Mouse (Mus musculus): ENCODE measurements at regions not wholly inside any gene's neighbourhood (a gene's known extent, or its start where the extent isn't known, plus 50 kb on each side); places are given as distances from the start of the nearest gene placed in this dataset.

DNA sequence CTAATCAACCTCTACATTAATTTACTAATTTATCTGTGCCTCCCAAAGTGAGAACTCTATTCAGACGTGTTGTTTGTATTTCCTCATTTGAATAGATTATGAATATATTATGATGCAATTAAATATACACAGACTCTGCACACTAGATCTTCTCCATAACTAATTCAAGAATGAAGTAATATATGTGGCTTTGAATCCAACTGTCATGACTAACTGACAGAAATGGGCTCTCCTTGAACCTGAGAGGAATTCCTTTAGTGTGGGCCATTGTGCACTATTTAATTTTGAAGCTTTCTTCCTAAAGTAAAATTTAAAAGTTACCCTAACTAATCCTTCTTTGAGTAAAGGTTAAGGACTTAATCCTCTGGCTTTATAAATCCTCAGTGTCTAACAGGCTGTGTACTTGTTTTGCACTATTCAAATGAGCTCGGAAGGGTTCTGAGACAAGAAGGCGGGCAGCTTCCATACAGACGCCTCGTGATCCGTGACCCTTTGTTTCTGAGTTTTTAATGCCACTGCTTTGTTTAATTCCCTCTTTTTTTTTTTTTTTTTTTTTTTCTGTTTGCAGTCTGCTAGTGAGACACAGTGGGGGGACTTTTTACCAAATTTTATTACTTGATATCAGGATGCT is 128.0 kb upstream of the Sox2 start:
- Histone ChIP-seq H3K36me3 (ENCODE audit: control insufficient read depth, insufficient read depth, low read length) (no peaks in the 10 kb centered on the region), H3K4me1 (ENCODE audit: control insufficient read depth in 2 of 2, insufficient read depth in 2 of 2, low read length in 2 of 2) (no peaks in the 10 kb centered on the region), H3K4me2 (ENCODE audit: low read length) (no peak overlapping the region), H3K27ac (replicated peaks in 1 of 2; ENCODE audit: control insufficient read depth in 1 of 2, insufficient read depth in 1 of 2, low read depth in 2 of 2, low read length in 2 of 2) (no peak overlapping the region), H3K9me3 (ENCODE audit: control insufficient read depth, low read length) (peaks cover 8% of the 10 kb centered on the region), H3K4me3 (ENCODE audit: control insufficient read depth in 1 of 2, insufficient read depth in 1 of 2, low read depth in 1 of 2, low read length in 2 of 2) (no peak overlapping the region), H3K27me3 (ENCODE audit: control insufficient read depth, insufficient read depth, low read length) (no peaks in the 10 kb centered on the region), H3K9ac (ENCODE audit: low read length) (no peak overlapping the region)
- WGBS, result 82% methylated on average over 6 of the region's 6 CpGs
- no peak for ATAC-seq (ENCODE audit: insufficient number of reproducible peaks, insufficient read depth, low FRiP score, low read depth)

- ATAC-seq (ENCODE audit: insufficient number of reproducible peaks, insufficient read depth, low FRiP score, low read depth), result no peak
- no peaks in the 10 kb centered on the region for H3K27me3 ChIP-seq (ENCODE audit: control insufficient read depth, insufficient read depth, low read length)
- WGBS, result 76% methylated on average over 14 of the region's 14 CpGs
- H3K4me1 ChIP-seq (ENCODE audit: control insufficient read depth in 2 of 2, insufficient read depth in 2 of 2, low read length in 2 of 2), result no peaks in the 10 kb centered on the region
- H3K4me2 ChIP-seq (ENCODE audit: low read length), result no peak overlapping the region
- H3K4me3 ChIP-seq (ENCODE audit: control insufficient read depth in 1 of 2, insufficient read depth in 1 of 2, low read depth in 1 of 2, low read length in 2 of 2), result no peak overlapping the region
- H3K27ac ChIP-seq (replicated peaks in 1 of 2; ENCODE audit: control insufficient read depth in 1 of 2, insufficient read depth in 1 of 2, low read depth in 2 of 2, low read length in 2 of 2), result no peak overlapping the region
- H3K9me3 ChIP-seq (ENCODE audit: control insufficient read depth, low read length), result peaks cover 8% of the 10 kb centered on the region
- no peaks in the 10 kb centered on the region for H3K36me3 ChIP-seq (ENCODE audit: control insufficient read depth, insufficient read depth, low read length)
- no peak overlapping the region for H3K9ac ChIP-seq (ENCODE audit: low read length)
Observed at GRCm38 (mm10) chr3:34521357-34522053, 128.7 kb upstream of the Sox2 start.

DNA sequence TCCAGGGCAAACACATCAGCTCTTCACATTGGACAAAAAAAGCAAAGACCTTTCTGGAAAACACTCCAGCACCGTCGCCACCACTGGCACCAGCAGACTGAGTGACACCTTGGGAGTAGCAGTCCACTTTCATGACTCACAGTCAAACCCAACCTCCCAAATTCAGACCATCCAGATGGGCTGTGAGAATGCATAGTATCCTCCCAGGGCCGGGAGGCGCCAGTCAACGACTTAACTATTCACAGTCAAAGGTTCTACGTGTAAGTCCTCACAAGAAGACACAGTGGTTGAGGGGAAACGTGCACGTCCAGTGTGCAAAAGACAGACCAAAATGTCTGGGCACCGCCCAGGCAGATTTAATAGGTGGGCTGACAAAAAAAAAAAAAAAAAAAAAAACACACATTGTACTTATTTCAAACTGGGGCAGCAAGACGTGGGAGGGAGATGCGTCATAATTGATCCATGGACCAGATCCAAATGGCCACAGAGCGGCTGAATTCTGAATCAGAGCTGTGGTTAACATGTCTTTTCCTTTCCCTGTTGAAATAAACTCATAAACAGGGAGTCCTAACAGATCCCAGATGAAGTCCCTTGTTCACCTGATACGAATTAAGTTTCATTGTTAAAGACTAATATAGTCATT is 137.6 kb upstream of the Sox2 start:
- peaks cover 13% of the 10 kb centered on the region; the same call in 1 of the 2 replicates for H3K9me3 ChIP-seq (ENCODE audit: control insufficient read depth, low read length)
- no peak overlapping the region for H3K4me2 ChIP-seq (ENCODE audit: low read length)
- WGBS, result 87% methylated on average over 13 of the region's 13 CpGs
- no peak overlapping the region for H3K9ac ChIP-seq (ENCODE audit: low read length)
- no peaks in the 10 kb centered on the region for H3K36me3 ChIP-seq (ENCODE audit: control insufficient read depth, insufficient read depth, low read length)
- H3K4me3 ChIP-seq (ENCODE audit: control insufficient read depth in 1 of 2, insufficient read depth in 1 of 2, low read depth in 1 of 2, low read length in 2 of 2), result no peak overlapping the region
- H3K27me3 ChIP-seq (ENCODE audit: control insufficient read depth, insufficient read depth, low read length), result no peaks in the 10 kb centered on the region
- H3K27ac ChIP-seq (replicated peaks in 1 of 2; ENCODE audit: control insufficient read depth in 1 of 2, insufficient read depth in 1 of 2, low read depth in 2 of 2, low read length in 2 of 2), result no peak overlapping the region
- no peaks in the 10 kb centered on the region for H3K4me1 ChIP-seq (ENCODE audit: control insufficient read depth in 2 of 2, insufficient read depth in 2 of 2, low read length in 2 of 2)
- no peak for ATAC-seq (ENCODE audit: insufficient number of reproducible peaks, insufficient read depth, low FRiP score, low read depth)

- Histone ChIP-seq H3K4me2 (ENCODE audit: low read length) (no peak overlapping the region), H3K9me3 (ENCODE audit: control insufficient read depth, low read length) (peaks cover 11% of the 10 kb centered on the region; the same call in 1 of the 2 replicates), H3K27ac (replicated peaks in 1 of 2; ENCODE audit: control insufficient read depth in 1 of 2, insufficient read depth in 1 of 2, low read depth in 2 of 2, low read length in 2 of 2) (no peak overlapping the region), H3K4me3 (ENCODE audit: control insufficient read depth in 1 of 2, insufficient read depth in 1 of 2, low read depth in 1 of 2, low read length in 2 of 2) (no peak overlapping the region), H3K4me1 (ENCODE audit: control insufficient read depth in 2 of 2, insufficient read depth in 2 of 2, low read length in 2 of 2) (no peaks in the 10 kb centered on the region), H3K9ac (ENCODE audit: low read length) (no peak overlapping the region), H3K27me3 (ENCODE audit: control insufficient read depth, insufficient read depth, low read length) (no peaks in the 10 kb centered on the region), H3K36me3 (ENCODE audit: control insufficient read depth, insufficient read depth, low read length) (no peaks in the 10 kb centered on the region)
- no peak for ATAC-seq (ENCODE audit: insufficient number of reproducible peaks, insufficient read depth, low FRiP score, low read depth)
- 64% methylated on average over 4 of the region's 4 CpGs for WGBS
Observed at GRCm38 (mm10) chr3:34510723-34511122, 139.5 kb upstream of the Sox2 start.

GRCm38 (mm10) chr3:34509160-34509559 is 141.0 kb upstream of the Sox2 start:
- no peaks in the 10 kb centered on the region for H3K36me3 ChIP-seq (ENCODE audit: control insufficient read depth, insufficient read depth, low read length)
- WGBS, result 43% methylated on average over 5 of the region's 5 CpGs
- no peak for ATAC-seq (ENCODE audit: insufficient number of reproducible peaks, insufficient read depth, low FRiP score, low read depth)
- H3K27me3 ChIP-seq (ENCODE audit: control insufficient read depth, insufficient read depth, low read length), result no peaks in the 10 kb centered on the region
- H3K4me2 ChIP-seq (ENCODE audit: low read length), result no peak overlapping the region
- H3K4me1 ChIP-seq (ENCODE audit: control insufficient read depth in 2 of 2, insufficient read depth in 2 of 2, low read length in 2 of 2), result no peaks in the 10 kb centered on the region
- H3K27ac ChIP-seq (replicated peaks in 1 of 2; ENCODE audit: control insufficient read depth in 1 of 2, insufficient read depth in 1 of 2, low read depth in 2 of 2, low read length in 2 of 2), result no peak overlapping the region
- H3K9me3 ChIP-seq (ENCODE audit: control insufficient read depth, low read length), result 0 out of 2 replicates have a peak, but pooled peaks cover 6% of the 10 kb centered on the region
- H3K9ac ChIP-seq (ENCODE audit: low read length), result no peak overlapping the region
- no peak overlapping the region for H3K4me3 ChIP-seq (ENCODE audit: control insufficient read depth in 1 of 2, insufficient read depth in 1 of 2, low read depth in 1 of 2, low read length in 2 of 2)

GRCm38 (mm10) chr3:34504573-34504894 is 145.7 kb upstream of the Sox2 start:
- H3K4me3 ChIP-seq (ENCODE audit: control insufficient read depth in 1 of 2, insufficient read depth in 1 of 2, low read depth in 1 of 2, low read length in 2 of 2), result no peak overlapping the region
- no peaks in the 10 kb centered on the region for H3K4me1 ChIP-seq (ENCODE audit: control insufficient read depth in 2 of 2, insufficient read depth in 2 of 2, low read length in 2 of 2)
- H3K27me3 ChIP-seq (ENCODE audit: control insufficient read depth, insufficient read depth, low read length), result no peaks in the 10 kb centered on the region
- H3K4me2 ChIP-seq (ENCODE audit: low read length), result no peak overlapping the region
- H3K36me3 ChIP-seq (ENCODE audit: control insufficient read depth, insufficient read depth, low read length), result no peaks in the 10 kb centered on the region
- no peaks in the 10 kb centered on the region for H3K9me3 ChIP-seq (ENCODE audit: control insufficient read depth, low read length)
- H3K27ac ChIP-seq (replicated peaks in 1 of 2; ENCODE audit: control insufficient read depth in 1 of 2, insufficient read depth in 1 of 2, low read depth in 2 of 2, low read length in 2 of 2), result no peak overlapping the region
- 35% methylated on average over 3 of the region's 3 CpGs for WGBS
- ATAC-seq (ENCODE audit: insufficient number of reproducible peaks, insufficient read depth, low FRiP score, low read depth), result no peak
- no peak overlapping the region for H3K9ac ChIP-seq (ENCODE audit: low read length)

- no peaks in the 10 kb centered on the region for H3K27me3 ChIP-seq (ENCODE audit: control insufficient read depth, insufficient read depth, low read length)
- no peak overlapping the region for H3K4me3 ChIP-seq (ENCODE audit: control insufficient read depth in 1 of 2, insufficient read depth in 1 of 2, low read depth in 1 of 2, low read length in 2 of 2)
- no peak overlapping the region for H3K27ac ChIP-seq (replicated peaks in 1 of 2; ENCODE audit: control insufficient read depth in 1 of 2, insufficient read depth in 1 of 2, low read depth in 2 of 2, low read length in 2 of 2)
- no peaks in the 10 kb centered on the region for H3K9me3 ChIP-seq (ENCODE audit: control insufficient read depth, low read length)
- WGBS, result 76% methylated on average over 13 of the region's 13 CpGs
- ATAC-seq (ENCODE audit: insufficient number of reproducible peaks, insufficient read depth, low FRiP score, low read depth), result no peak
- H3K4me1 ChIP-seq (ENCODE audit: control insufficient read depth in 2 of 2, insufficient read depth in 2 of 2, low read length in 2 of 2), result no peaks in the 10 kb centered on the region
- no peak overlapping the region for H3K9ac ChIP-seq (ENCODE audit: low read length)
- no peaks in the 10 kb centered on the region for H3K36me3 ChIP-seq (ENCODE audit: control insufficient read depth, insufficient read depth, low read length)
- no peak overlapping the region for H3K4me2 ChIP-seq (ENCODE audit: low read length)
Observed at GRCm38 (mm10) chr3:34503874-34504572, 146.2 kb upstream of the Sox2 start.

Measured in heart, embryonic 14.5 days (tissue).